Mouse (Mus musculus) heart, embryonic 10.5 days (tissue): ENCODE results near the gene Olfr90. TPM values are rescaled to one million over a fixed set of nuclear protein-coding genes. Genes with fewer than 3 reads are reported as not detected.
A peak's percentile ranks its signal among the peaks of the same experiment; 100 is the strongest.

ENCODE experiments used
- DNase-seq: peaks from one replicate; pipeline ENCODE4 v3.0.0-alpha.2; 2017; ENCODE audit warnings: low spot score
- H3K27ac ChIP-seq: fragments of 300-500 bp; sonication (generic); 2 replicates; pipeline ENCODE4 v1.5.1; 2016; ENCODE audit warnings: mild to moderate bottlenecking
- H3K27me3 ChIP-seq: fragments of 300-500 bp; sonication (generic); 2 replicates; pipeline ENCODE4 v1.6.1; 2016; ENCODE audit warnings: mild to moderate bottlenecking; ENCODE audit not compliant: poor library complexity, insufficient read depth, severe bottlenecking
- H3K36me3 ChIP-seq: fragments of 300-500 bp; sonication (generic); 2 replicates; pipeline ENCODE4 v1.6.1; 2016; ENCODE audit warnings: mild to moderate bottlenecking, moderate library complexity
- H3K4me1 ChIP-seq: fragments of 300-500 bp; sonication (generic); 2 replicates; pipeline ENCODE4 v1.6.1; 2016; ENCODE audit warnings: mild to moderate bottlenecking
- H3K4me3 ChIP-seq: fragments of 300-500 bp; sonication (generic); 2 replicates; pipeline ENCODE4 v1.5.1; 2016; ENCODE audit warnings: mild to moderate bottlenecking, moderate library complexity
- H3K9me3 ChIP-seq: fragments of 300-500 bp; sonication (generic); 2 replicates; pipeline ENCODE4 v1.6.1; 2016; ENCODE audit warnings: mild to moderate bottlenecking, moderate library complexity
- WGBS: fragments of 180-500 bp; shearing (Covaris S2); methylation state at CpG from one replicate; pipeline ENCODE4 v1.1.7; 2016; 5-methylcytosine and 5-hydroxymethylcytosine counted together
- polyA plus RNA-seq: library from polyadenylated mRNA; unstranded; fragments of >200 nt; fragmentation: Nextera tagmentation; extraction: Ambion mirVana; gene quantifications from 2 replicates; pipeline ENCODE4 v1.2.1, GENCODE M21; 2016

The Olfr90 gene
- polyA plus RNA-seq, 1 experiment from 2014 or later = not detected

DNA sequence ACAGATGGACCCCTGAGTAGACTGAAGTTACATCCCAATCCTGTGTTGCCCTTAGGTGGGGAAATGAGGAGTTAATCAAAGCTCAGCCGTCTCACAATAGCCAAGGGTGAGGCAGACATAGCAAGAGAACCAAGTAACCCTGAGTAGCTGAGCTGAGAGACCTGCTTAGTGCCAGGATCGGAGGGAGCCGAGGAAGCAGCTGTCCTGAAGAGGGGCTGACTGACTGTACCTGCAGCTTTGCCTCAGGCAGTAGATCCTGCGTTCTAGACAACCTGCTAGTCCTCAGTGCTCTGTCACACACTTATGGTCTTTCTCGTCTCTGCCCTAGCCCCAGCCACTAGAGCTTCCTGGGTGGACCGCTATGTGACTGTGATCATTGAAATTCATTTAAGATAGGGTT lies 13.1 kb downstream of the Olfr90 start:
- Histone ChIP-seq H3K36me3 (peaks cover 47% of the 10 kb centered on the region), H3K9me3 (no peaks in the 10 kb centered on the region), H3K27me3 (no peaks in the 10 kb centered on the region), H3K27ac (no peak overlapping the region), H3K4me3 (no peak overlapping the region), H3K4me1 (peaks cover 4% of the 10 kb centered on the region; the same call in 1 of the 2 replicates)
- no peak for DNase-seq
- WGBS = 78% methylated on average over 6 of the region's 6 CpGs

DNA sequence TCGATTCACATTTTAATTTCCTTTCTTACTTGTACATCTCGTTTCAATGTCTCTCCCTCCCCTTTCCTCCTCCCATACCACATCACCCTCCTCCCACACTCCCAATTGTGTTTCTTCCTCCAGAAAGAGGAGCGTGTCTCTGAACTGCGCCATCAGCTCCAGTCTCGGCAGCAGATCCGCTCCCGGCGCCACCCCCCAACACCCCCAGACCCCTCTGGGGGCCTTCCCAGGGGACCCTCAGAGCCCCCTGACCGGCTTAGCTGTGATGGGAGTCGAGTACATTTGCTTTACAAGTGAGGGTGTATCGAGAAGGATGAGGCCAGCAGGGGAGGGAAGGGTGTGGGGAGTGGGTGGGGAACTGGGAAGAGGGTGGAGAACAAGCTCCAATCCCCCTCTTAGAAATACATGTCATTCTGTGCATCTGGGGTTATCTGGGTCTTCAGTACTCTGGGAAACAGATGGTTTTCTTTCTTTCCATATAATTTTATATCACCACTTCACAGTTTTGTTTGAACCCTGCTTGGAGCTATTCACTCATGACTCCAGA lies 15.5 kb downstream of the Olfr90 start:
- DNase-seq = peak; percentile 60

DNA sequence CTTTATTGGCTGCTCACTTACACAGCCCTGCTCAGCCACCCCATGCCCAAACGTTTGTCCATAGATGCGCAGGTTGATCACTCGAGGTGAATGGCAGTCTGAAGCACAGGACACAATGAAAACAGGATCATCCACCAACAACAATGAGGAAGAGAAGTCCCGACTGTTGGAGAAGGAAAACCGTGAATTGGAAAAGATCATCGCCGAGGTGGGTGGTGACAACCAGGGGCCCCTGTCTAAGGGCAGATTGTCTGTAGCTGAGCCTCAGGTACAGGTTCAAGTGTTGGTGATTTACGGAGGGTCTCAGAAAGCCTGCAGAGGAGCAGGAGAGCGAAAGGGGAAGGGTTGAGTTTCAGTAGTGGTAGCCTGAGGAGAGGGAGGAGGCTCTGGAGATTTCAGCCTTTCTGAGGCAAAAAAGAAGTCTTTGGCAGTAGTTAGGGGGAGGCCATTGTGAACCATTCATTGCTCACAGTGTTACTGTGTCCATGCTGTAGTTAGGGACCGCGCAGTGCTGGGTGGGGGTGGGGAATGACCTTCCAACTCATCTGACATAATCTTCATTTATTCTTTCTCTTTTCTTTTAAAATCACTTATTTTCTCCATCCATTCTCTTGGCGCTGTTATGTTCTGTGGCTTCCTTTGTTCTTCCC lies 16.1 kb downstream of the Olfr90 start:
- 84% methylated on average over 12 of the region's 12 CpGs for WGBS
- Histone ChIP-seq H3K36me3 (peaks cover 76% of the 10 kb centered on the region), H3K27ac (no peak overlapping the region), H3K27me3 (no peaks in the 10 kb centered on the region), H3K9me3 (no peaks in the 10 kb centered on the region), H3K4me3 (no peak overlapping the region), H3K4me1 (no peaks in the 10 kb centered on the region)
- peak; percentile 69 for DNase-seq

More for the DNA sequence above, 15.5 kb downstream of the Olfr90 start:
- 69% methylated on average over 11 of the region's 11 CpGs for WGBS
- no peak overlapping the region for H3K4me3 ChIP-seq
- no peaks in the 10 kb centered on the region for H3K9me3 ChIP-seq
- no peaks in the 10 kb centered on the region for H3K27me3 ChIP-seq
- H3K4me1 ChIP-seq = no peaks in the 10 kb centered on the region
- H3K27ac ChIP-seq = no peak overlapping the region
- H3K36me3 ChIP-seq = peaks cover 70% of the 10 kb centered on the region

DNA sequence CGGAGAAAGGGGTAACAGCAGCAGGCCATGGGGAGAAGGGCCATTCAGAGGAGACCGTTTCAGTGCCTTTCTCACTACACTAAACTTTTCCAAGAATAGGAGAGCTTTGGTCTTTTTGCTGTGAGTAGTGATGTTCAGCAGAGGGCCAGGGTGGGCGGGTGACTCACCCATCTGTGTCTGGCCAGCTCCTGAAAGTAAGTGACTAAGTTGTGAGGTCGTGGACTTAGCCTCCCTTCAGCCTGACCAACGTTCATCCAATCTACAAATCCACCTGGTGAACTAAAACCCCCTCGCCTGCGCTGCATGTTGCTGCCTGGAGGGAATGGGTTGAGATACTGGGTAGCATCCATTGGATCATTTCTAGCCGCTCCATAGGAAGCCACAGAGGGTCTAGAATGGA lies 18.2 kb downstream of the Olfr90 start:
- Histone ChIP-seq H3K27ac (no peak overlapping the region), H3K4me3 (no peak overlapping the region), H3K36me3 (peaks cover 88% of the 10 kb centered on the region), H3K27me3 (no peaks in the 10 kb centered on the region), H3K4me1 (no peaks in the 10 kb centered on the region), H3K9me3 (no peaks in the 10 kb centered on the region)
- 84% methylated on average over 8 of the region's 8 CpGs for WGBS
- DNase-seq = peak; percentile 63

DNA sequence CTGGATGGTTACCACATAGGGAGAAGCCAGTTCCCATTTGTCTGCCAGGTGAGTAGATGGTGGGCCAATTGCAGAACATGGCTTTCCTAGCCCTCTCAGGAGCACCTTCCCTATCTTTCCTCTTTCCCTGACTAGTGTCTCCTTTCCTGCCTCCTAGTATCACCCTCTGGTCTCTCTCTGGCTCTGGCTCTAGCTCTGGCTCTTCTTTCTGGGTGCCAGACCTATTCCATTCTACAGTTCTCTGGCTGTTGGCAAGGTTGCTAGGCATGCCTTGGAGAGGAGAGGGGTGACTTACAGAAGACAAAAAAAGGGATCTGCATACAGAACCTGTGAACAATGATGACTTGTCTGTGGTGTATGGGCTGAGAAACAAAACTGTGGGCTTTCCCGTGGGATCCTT lies 20.4 kb downstream of the Olfr90 start:
- no peak overlapping the region for H3K4me3 ChIP-seq
- H3K9me3 ChIP-seq = no peaks in the 10 kb centered on the region
- H3K36me3 ChIP-seq = peaks cover 92% of the 10 kb centered on the region
- no peaks in the 10 kb centered on the region for H3K27me3 ChIP-seq
- peak; percentile 28 for DNase-seq
- H3K27ac ChIP-seq = no peak overlapping the region
- 77% methylated on average over 1 of the region's 1 CpGs for WGBS
- H3K4me1 ChIP-seq = no peaks in the 10 kb centered on the region

DNA sequence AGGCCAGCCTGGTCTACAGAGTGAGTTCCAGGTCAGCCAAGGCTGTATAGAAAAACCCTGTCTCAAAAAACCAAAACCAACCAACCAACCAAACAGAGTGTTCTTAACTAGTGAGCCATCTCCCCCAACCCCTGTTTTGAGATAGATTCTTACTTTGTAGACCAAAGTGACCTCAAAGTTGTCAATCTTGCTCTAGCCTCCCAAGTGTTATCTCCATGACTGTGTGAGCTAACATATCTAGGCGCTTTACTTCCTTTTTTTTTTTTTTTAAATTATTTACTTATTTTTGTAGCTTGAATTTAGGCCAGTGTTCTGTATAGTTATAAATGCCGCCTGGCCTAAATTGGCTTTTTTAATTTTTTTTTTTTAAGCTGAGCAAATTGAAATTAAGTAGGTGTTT lies 22.3 kb downstream of the Olfr90 start:
- peaks cover 95% of the 10 kb centered on the region for H3K36me3 ChIP-seq
- H3K4me3 ChIP-seq = no peak overlapping the region
- H3K27me3 ChIP-seq = no peaks in the 10 kb centered on the region
- no peak overlapping the region for H3K27ac ChIP-seq
- H3K4me1 ChIP-seq = no peaks in the 10 kb centered on the region
- 93% methylated on average over 2 of the region's 2 CpGs for WGBS
- H3K9me3 ChIP-seq = no peaks in the 10 kb centered on the region
- DNase-seq = no peak

DNA sequence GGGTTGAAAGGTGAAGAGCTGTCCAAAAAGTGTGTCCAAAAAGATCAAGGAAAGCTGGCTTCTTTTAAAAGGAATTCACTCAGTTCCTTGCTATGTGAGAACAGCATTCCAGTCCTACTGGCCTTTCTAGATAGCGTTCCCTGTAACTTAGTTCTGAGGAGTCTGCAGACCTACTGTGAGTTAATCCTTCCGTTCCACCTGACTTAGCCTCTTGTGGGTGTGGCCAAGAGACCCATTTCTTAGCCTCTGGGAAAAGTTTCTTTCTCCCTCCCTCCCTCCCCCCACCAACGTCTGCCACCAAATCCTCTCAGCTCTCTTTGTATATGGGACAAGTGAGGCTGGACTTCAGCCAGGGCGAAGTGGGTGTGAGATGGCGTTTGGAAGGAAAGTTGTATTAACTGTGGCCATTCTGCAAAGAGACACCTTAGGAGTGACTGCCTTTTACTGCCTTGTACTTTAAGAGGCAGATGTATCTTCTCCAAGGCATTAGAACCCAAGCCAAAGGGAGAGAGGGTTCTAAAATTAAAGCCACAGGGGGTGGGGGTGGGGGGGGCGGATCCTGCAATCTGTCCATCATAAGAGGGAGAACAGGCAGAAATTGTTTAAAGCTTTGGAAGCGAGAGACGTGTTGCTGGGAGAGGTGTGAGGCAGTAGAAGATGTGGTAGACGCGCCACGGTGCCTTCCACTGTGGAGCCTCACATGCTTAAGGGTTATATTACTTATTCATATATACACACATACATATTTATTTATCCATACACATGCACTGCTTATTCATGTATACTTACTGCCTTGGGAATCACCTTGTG lies 24.4 kb downstream of the Olfr90 start:
- Histone ChIP-seq H3K4me1 (no peaks in the 10 kb centered on the region), H3K36me3 (peaks cover 94% of the 10 kb centered on the region), H3K27ac (no peak overlapping the region), H3K9me3 (no peaks in the 10 kb centered on the region), H3K4me3 (no peak overlapping the region), H3K27me3 (no peaks in the 10 kb centered on the region)
- no peak for DNase-seq
- 77% methylated on average over 11 of the region's 11 CpGs for WGBS

DNA sequence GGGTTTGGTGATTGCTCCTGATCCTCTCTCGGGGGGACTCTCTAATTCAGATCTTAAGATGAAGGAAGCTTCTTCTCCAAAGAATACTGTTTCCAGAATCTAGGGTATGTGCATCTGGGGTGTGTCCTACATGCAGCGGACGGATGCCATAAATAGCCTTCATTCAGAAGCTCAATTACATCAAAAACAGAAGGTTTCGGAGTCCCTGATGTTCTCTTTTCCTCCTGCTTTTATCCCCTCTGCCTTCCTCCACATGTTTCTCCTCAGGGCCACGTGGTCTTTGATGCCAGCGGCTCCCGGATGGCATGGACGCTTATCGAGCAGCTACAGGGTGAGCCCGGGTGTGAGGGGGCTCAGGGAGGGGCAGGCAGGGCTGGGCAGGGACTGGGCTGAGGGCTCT lies 25.2 kb downstream of the Olfr90 start:
- H3K27me3 ChIP-seq = no peaks in the 10 kb centered on the region
- no peak overlapping the region for H3K27ac ChIP-seq
- no peaks in the 10 kb centered on the region for H3K9me3 ChIP-seq
- no peak overlapping the region for H3K4me3 ChIP-seq
- no peak for DNase-seq
- H3K4me1 ChIP-seq = no peaks in the 10 kb centered on the region
- peaks cover 88% of the 10 kb centered on the region for H3K36me3 ChIP-seq
- 73% methylated on average over 10 of the region's 10 CpGs for WGBS

DNA sequence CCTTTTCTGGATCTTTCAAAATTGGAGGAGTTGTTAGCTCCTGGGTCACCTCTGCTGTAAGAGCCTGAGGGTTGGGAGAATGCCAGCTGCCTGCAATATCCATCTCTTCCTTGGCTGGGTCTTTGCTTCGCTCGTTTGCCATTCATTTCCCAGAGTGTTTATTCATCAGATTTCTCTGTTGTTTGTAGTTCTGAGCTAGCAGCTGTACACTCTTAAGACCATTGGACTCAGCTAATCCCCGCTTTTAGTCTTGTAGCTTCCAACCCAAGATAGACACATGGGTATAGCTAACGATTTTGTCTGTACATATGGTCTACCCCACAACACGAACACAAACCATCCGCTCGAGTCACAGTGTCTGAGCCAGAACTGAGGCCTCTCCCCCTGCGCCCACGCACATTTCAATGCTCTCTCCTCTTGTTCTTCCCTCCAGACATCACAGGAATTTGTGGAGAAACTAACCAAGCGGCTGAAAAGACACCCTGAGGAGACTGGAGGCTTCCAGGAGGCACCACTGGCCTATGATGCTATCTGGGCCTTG lies 26.1 kb downstream of the Olfr90 start:
- no peak for DNase-seq
- WGBS = 89% methylated on average over 10 of the region's 10 CpGs
- no peaks in the 10 kb centered on the region for H3K9me3 ChIP-seq

DNA sequence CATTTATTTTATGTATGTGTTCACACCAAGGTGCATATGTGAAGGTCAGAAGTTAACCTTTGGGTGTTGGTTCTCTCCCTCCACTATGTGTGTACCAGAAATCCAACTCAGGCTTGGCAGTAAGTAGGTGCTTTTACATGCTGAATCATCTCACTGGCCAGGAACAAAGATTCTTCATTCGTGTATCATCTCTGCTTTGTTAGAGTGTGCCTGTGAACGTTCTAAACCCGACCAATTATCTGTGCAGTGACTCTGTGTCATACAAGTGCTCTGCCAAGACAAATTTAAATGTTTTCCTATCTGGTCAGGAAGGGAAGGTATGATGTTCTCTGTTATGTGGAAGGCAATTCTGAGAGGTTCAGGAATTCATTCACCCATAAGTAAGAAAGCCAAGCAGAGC lies 26.9 kb downstream of the Olfr90 start:
- DNase-seq = no peak
- H3K27me3 ChIP-seq = no peaks in the 10 kb centered on the region
- H3K9me3 ChIP-seq = no peaks in the 10 kb centered on the region
- no peak overlapping the region for H3K4me3 ChIP-seq
- peaks cover 80% of the 10 kb centered on the region for H3K36me3 ChIP-seq
- H3K27ac ChIP-seq = no peak overlapping the region
- WGBS = 92% methylated on average over 3 of the region's 3 CpGs
- H3K4me1 ChIP-seq = no peaks in the 10 kb centered on the region

More for the DNA sequence above, 26.1 kb downstream of the Olfr90 start:
- no peaks in the 10 kb centered on the region for H3K4me1 ChIP-seq
- H3K27me3 ChIP-seq = no peaks in the 10 kb centered on the region
- H3K4me3 ChIP-seq = no peak overlapping the region
- H3K36me3 ChIP-seq = peaks cover 82% of the 10 kb centered on the region
- H3K27ac ChIP-seq = no peak overlapping the region

DNA sequence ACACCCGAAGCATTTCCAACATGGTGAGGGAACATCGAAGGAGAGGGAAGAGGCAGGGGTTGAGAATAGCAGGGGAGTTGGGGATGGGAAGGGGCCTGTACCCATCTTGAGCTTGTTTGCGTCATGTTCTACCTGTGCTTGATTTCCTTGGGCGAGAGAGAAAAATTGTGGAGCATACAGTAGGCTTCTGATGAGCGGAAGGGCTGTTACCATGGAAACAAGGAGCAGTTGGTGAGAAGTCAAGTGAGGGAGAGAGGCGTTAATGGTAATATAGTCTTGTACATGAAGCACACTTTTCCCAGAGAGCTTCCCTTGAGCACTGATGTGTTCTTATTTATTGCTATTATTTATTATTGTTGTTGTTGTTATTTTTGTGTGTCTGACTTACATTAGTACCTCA lies 31.3 kb downstream of the Olfr90 start:
- Histone ChIP-seq H3K36me3 (peaks cover 69% of the 10 kb centered on the region), H3K27ac (no peak overlapping the region), H3K4me3 (no peak overlapping the region), H3K4me1 (no peaks in the 10 kb centered on the region), H3K9me3 (no peaks in the 10 kb centered on the region), H3K27me3 (no peaks in the 10 kb centered on the region)
- DNase-seq = no peak
- WGBS = 86% methylated on average over 6 of the region's 6 CpGs

DNA sequence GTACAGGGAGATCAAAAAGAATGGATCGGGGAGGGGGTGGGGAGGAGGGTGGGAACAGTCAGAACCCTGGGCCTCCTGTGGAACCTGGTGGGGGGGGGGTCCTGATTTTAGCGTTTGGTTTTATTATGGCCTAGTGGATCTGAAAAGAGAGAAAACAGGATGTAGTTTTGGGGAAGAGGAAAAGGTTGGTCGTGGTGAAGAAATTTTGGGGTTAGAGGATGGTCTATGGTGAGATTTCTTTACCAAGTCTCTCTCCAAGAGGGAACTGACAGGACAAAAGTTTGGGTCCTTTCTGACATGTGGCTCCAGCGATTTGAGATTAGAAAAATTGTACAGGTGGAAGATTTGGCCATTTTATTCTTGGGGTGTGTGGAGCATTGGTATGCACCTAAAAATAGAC lies 36.6 kb downstream of the Olfr90 start:
- 52% methylated on average over 4 of the region's 4 CpGs for WGBS
- Histone ChIP-seq H3K4me3 (no peak overlapping the region), H3K36me3 (peaks cover 34% of the 10 kb centered on the region), H3K27me3 (peaks cover 27% of the 10 kb centered on the region), H3K9me3 (no peaks in the 10 kb centered on the region), H3K27ac (no peak overlapping the region), H3K4me1 (peaks cover 27% of the 10 kb centered on the region)
- DNase-seq = no peak

DNA sequence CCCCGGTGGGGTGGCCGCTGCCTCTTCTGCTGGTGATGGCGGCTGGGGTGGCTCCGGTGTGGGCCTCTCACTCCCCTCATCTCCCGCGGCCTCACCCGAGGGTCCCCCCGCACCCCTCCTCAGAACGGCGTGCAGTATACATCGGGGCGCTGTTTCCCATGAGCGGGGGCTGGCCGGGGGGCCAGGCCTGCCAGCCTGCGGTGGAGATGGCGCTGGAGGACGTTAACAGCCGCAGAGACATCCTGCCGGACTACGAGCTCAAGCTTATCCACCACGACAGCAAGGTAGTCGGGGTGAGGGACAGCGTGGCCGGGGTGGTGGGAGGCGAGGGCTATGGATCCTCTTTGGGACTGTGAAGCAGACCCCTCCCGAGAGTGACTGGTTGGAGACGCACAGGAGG lies 37.4 kb downstream of the Olfr90 start:
- no peak for DNase-seq
- Histone ChIP-seq H3K4me3 (peak overlapping the region; percentile 80), H3K9me3 (no peaks in the 10 kb centered on the region), H3K27ac (peak overlapping the region; percentile 83), H3K36me3 (peaks cover 26% of the 10 kb centered on the region), H3K27me3 (peaks cover 27% of the 10 kb centered on the region), H3K4me1 (peaks cover 30% of the 10 kb centered on the region)
- 3% methylated on average over 27 of the region's 27 CpGs for WGBS
